Mouse (Mus musculus) skeletal muscle tissue, adult 2 months (tissue): Measurements from ENCODE around the gene Gm29094.
"Not testable (repeated sequence)": the region's sequence is repeated elsewhere in the genome, so short reads cannot be mapped to it uniquely, and the experiment has no call there.

Experiments
- DNase-seq: peaks from one replicate; pipeline ENCODE4 v3.0.0-alpha.2; 2012; ENCODE audit warnings: low read depth, low spot score

Gene Gm29094

DNA sequence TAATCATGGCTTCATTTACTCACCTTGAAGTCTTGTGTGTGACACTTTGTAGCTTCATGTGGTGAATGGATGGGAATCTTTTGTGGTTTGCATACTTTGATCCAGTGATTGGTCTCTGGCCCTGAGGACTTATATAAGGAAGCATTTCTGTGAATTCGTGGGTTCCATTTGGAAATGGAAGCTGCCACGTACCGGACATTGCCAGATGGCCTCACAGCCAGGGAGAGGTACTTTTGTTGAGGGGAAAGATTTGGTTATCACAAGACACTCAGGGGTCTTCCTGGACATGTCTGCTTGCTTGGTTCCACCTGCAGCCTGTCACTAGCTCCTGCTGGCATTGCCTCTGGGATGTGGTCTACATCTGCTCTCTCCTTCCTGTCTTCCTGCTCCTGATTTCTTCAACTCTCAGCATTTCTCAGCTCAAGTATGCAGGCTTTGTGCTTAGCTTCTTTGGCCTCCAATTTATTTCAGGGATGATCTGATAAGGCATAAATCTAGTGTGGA lies 41.4 kb downstream of the Gm29094 start:
- not testable (repeated sequence) for DNase-seq

- DNase-seq: no peak
Observed at GRCm38 (mm10) chr9:89253400-89253799, 54.2 kb downstream of the Gm29094 start.

- DNase-seq: no peak
Observed at GRCm38 (mm10) chr9:89256556-89257335, 57.6 kb downstream of the Gm29094 start.

DNA sequence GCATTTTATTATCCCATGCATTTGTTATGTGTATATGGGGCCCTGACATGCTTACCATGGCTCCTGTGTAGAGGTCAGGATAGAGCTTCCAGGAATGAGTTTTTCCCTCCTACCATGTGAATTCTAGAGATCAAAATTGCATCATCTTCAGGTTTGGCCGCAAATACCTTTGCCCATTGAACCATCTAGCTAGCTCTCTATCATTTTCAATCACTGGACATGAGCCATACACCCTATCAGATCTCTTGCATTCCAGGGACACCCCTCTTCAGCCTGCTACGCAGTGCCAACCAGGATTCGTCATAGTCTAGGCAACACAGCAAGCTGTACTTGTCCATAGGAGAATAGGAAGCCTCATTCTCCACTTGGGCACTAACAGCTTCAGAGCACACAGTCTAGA lies 64.8 kb downstream of the Gm29094 start:
- no peak for DNase-seq

DNA sequence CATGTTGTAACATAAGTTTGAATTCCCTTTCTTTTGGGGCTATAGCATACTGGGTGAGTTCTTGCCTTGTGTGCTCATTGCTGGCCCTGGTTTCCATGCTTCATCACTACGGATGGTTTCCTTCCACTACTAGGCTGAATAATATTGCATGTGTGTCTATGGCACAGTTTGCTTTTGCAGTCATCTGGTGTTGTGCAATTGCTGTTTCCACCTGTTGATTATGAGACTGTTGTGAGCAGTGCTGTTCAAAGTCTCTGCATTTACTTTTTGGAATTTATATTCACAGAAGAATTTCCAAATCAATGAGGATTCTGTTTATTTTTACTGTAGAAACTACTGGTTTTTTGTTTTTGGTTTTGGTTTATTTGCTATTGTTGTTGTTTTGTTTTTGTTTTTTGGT lies 65.4 kb downstream of the Gm29094 start:
- no peak for DNase-seq
